Mouse (Mus musculus): Measurements from ENCODE around the gene Stx3. TPM values are rescaled to one million over a fixed set of nuclear protein-coding genes. Genes with fewer than 3 reads are reported as not detected.

The Stx3 gene
- polyA plus RNA-seq, 1 experiment: 58.1 TPM

DNA sequence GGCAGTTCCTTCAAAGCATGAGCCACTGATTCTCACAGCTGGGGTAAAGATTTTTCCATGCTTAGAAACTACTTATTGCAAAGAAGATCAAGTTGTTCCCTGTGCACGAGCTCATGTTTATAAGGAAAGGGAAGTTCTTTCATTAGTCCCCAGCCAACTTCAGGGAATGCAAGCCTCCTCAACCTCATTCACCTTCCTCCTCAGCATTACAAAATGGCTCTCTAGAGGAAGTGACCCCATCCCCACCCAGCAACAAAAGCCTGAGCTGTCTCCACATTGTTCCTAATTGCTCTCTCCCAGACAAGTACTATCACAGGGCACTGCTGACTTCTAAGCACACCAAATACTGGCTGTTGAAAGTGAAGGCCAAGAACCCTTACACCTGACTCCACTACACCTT lies 14.8 kb downstream of the Stx3 start:
- Histone ChIP-seq H3K27me3 (ENCODE audit: control insufficient read depth, insufficient read depth, low read length) (no peaks in the 10 kb centered on the region), H3K4me3 (replicated peaks; ENCODE audit: insufficient read depth, low read depth, low read length) (no peak overlapping the region), H3K27ac (ENCODE audit: insufficient read depth, low read length) (no peak overlapping the region), H3K4me1 (ENCODE audit: control insufficient read depth, insufficient read depth, low read length) (peaks cover 2% of the 10 kb centered on the region; the same call in 1 of the 2 replicates)
- no peak for TF ChIP-seq CTCF (IDR thresholded peaks at IDR 0.05; ENCODE audit: borderline replicate concordance, insufficient read depth, low read depth, low read length)
- no peak for TF ChIP-seq POLR2A (IDR thresholded peaks at IDR 0.05; ENCODE audit: borderline replicate concordance, insufficient read depth, low read length)
- no peak for DNase-seq
- 69% methylated on average over 1 of the region's 1 CpGs for WGBS

DNA sequence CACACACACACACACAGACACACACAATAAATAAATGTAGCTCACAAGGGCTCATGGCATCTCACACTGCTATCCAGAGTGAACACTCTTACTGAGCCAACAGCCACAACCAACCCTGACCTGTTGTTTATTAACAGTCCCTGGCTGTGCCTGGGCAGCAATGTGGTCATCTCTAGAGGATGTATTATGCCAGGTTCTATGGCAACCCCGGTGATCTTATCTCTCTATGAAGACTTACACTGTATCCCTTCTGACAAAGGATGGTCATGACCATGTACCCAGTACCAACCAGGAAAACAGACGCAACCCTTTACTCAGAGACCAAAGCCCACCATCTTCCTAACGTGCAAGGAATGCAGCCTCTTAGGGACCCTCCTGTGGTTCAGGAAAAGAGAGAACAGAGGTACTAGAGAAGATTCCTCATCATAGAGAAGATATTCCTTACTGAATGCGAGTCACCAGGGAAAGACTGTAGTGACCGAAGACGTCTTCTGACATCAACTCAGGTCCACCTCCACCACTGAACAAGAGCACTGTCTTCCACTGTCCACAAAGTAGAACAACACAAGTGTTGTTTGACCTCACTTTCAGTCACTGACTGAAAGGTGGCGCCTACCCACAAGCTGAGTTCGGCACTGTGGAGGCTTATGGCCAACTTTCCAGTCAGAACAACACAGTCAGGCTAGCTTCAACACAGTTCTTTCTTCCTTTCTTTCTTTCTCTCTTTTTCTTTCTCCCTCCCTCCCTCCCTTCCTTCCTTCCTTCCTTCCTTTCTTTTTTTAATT lies 18.5 kb downstream of the Stx3 start:
- Histone ChIP-seq H3K27me3 (ENCODE audit: control insufficient read depth, insufficient read depth, low read length) (no peaks in the 10 kb centered on the region), H3K27ac (ENCODE audit: insufficient read depth, low read length) (no peak overlapping the region), H3K4me3 (replicated peaks; ENCODE audit: insufficient read depth, low read depth, low read length) (no peak overlapping the region), H3K4me1 (ENCODE audit: control insufficient read depth, insufficient read depth, low read length) (peaks cover 2% of the 10 kb centered on the region; the same call in 1 of the 2 replicates)
- 64% methylated on average over 8 of the region's 8 CpGs for WGBS
- TF ChIP-seq CTCF (IDR thresholded peaks at IDR 0.05; ENCODE audit: borderline replicate concordance, insufficient read depth, low read depth, low read length) (peak; percentile 5; the same call in 1 of the 2 replicates), POLR2A (IDR thresholded peaks at IDR 0.05; ENCODE audit: borderline replicate concordance, insufficient read depth, low read length) (no peak)
- no peak for DNase-seq

DNA sequence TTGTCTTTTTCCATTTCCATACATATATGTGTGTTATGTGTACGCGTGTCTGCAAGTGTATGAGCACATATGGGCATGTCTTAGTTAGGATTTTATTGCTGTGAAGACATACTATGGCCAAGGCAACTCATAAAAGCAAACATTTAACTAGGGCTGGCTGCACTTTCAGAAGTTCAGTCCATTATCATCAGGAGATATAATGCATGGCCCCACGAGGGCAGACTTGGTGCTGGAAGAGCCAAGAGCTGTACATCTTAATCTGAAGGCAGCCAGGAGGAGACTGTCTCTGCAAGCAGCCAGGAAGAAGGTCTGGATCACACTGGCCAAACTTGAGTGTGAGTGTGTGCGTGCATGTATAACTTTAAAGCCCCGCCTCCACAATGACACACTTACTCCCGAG lies 24.8 kb downstream of the Stx3 start:
- 84% methylated on average over 6 of the region's 6 CpGs for WGBS
- no peaks in the 10 kb centered on the region for H3K27me3 ChIP-seq (ENCODE audit: control insufficient read depth, insufficient read depth, low read length)
- no peak overlapping the region for H3K27ac ChIP-seq (ENCODE audit: insufficient read depth, low read length)

DNA sequence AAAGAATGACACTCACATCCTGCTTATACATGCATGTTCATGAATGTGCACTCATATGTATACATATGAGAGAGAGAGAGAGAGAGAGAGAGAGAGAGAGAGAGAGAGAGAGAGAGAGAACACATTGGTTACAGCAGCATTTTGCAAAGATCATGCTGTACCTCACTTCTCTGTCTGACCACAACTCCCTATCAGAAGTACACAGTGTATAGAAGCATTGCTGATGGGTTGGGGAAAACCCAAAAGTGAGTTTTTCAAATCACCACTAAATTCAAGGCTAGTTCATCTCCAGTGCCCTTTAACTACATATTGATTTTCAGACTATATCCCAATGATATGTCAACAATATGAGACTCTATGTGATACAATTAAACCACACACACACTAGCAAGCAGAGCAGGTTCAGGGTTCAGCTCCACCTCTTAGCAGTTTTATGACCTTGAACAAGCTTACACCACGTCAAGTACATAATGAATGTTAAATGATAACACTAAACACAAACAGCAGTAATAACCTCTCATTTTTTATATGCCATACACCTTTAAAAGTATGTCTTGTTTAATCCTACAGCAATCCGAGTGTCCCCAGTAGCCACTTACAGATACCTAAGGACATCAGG lies 25.4 kb downstream of the Stx3 start:
- no peak overlapping the region for H3K27ac ChIP-seq (ENCODE audit: insufficient read depth, low read length)
- 86% methylated on average over 2 of the region's 2 CpGs for WGBS
- no peak overlapping the region for H3K4me3 ChIP-seq (replicated peaks; ENCODE audit: insufficient read depth, low read depth, low read length)
- H3K27me3 ChIP-seq (ENCODE audit: control insufficient read depth, insufficient read depth, low read length): no peaks in the 10 kb centered on the region
- no peaks in the 10 kb centered on the region for H3K4me1 ChIP-seq (ENCODE audit: control insufficient read depth, insufficient read depth, low read length)
- DNase-seq: no peak
- TF ChIP-seq CTCF (IDR thresholded peaks at IDR 0.05; ENCODE audit: borderline replicate concordance, insufficient read depth, low read depth, low read length) (no peak), POLR2A (IDR thresholded peaks at IDR 0.05; ENCODE audit: borderline replicate concordance, insufficient read depth, low read length) (no peak)

More for the DNA sequence above, 24.8 kb downstream of the Stx3 start:
- TF ChIP-seq CTCF (IDR thresholded peaks at IDR 0.05; ENCODE audit: borderline replicate concordance, insufficient read depth, low read depth, low read length) (no peak), POLR2A (IDR thresholded peaks at IDR 0.05; ENCODE audit: borderline replicate concordance, insufficient read depth, low read length) (no peak)
- Histone ChIP-seq H3K4me1 (ENCODE audit: control insufficient read depth, insufficient read depth, low read length) (no peaks in the 10 kb centered on the region), H3K4me3 (replicated peaks; ENCODE audit: insufficient read depth, low read depth, low read length) (no peak overlapping the region)
- DNase-seq: no peak

DNA sequence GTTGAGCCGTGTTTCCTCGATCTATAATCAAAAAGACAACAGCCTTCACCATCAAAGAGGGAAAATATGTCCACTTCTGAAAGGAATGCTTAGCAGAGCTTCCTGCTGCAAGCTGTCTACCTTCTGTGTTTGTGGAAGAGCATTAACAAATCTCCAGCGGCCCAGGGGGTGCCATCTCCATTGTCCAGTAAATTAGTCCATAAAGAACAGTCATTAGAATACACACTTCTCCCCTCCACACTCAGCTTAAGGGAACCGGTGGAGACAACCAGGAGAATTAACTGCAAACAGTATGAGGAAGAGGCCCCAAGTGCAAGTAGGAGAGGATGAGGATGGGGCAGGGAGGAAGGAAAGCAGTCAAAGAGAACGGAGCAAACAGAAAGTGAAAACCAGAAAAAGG lies 27.4 kb downstream of the Stx3 start:
- no peak overlapping the region for H3K27ac ChIP-seq (ENCODE audit: insufficient read depth, low read length)
- WGBS: 61% methylated on average over 5 of the region's 5 CpGs
- TF ChIP-seq CTCF (IDR thresholded peaks at IDR 0.05; ENCODE audit: borderline replicate concordance, insufficient read depth, low read depth, low read length): no peak
- no peak for TF ChIP-seq POLR2A (IDR thresholded peaks at IDR 0.05; ENCODE audit: borderline replicate concordance, insufficient read depth, low read length)
- DNase-seq: no peak
- no peaks in the 10 kb centered on the region for H3K27me3 ChIP-seq (ENCODE audit: control insufficient read depth, insufficient read depth, low read length)
- no peak overlapping the region for H3K4me3 ChIP-seq (replicated peaks; ENCODE audit: insufficient read depth, low read depth, low read length)
- H3K4me1 ChIP-seq (ENCODE audit: control insufficient read depth, insufficient read depth, low read length): no peaks in the 10 kb centered on the region

DNA sequence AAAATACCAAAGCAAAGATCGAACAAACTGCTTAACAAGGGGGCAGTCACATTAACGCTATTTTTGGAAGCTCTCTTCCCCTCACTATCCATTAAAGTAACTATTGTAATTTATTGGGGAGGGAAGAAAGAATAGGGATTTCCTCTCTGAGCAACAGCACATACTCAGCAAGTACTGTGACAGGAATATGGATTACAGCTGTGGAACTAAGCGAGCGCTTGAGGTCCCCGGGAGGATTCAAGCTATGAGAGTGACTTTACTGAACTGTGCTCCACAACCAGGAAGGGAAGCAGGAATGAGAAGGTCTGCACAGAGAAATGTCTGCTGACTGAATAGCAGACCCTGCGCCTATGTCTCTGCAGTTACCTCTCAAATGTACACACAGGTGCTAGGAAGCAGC lies 30.3 kb downstream of the Stx3 start:
- WGBS: 92% methylated on average over 6 of the region's 6 CpGs
- Histone ChIP-seq H3K4me1 (ENCODE audit: control insufficient read depth, insufficient read depth, low read length) (no peaks in the 10 kb centered on the region), H3K27me3 (ENCODE audit: control insufficient read depth, insufficient read depth, low read length) (no peaks in the 10 kb centered on the region)

DNA sequence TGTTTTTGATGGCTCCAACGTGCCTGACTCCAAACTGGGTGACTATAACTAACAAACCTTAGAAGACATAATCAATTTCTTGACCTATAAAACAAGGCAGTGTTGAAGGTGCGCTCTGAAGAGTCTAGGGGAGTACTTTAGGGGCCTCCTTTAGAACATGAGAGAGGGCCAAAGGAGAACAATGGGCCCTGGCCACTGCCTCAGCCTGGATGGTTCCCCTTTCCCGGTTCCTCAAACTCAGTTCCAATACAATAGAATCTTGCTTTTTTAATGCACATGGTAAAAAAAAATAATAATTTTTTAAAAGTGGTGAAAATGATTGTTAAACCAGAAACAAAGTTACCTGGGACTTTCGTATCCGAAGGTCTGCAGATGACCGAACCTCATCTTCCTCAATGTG lies 31.4 kb downstream of the Stx3 start:
- no peaks in the 10 kb centered on the region for H3K4me1 ChIP-seq (ENCODE audit: control insufficient read depth, insufficient read depth, low read length)
- no peak for DNase-seq
- no peaks in the 10 kb centered on the region for H3K27me3 ChIP-seq (ENCODE audit: control insufficient read depth, insufficient read depth, low read length)
- TF ChIP-seq CTCF (IDR thresholded peaks at IDR 0.05; ENCODE audit: borderline replicate concordance, insufficient read depth, low read depth, low read length): no peak
- TF ChIP-seq POLR2A (IDR thresholded peaks at IDR 0.05; ENCODE audit: borderline replicate concordance, insufficient read depth, low read length): no peak
- H3K4me3 ChIP-seq (replicated peaks; ENCODE audit: insufficient read depth, low read depth, low read length): no peak overlapping the region
- no peak overlapping the region for H3K27ac ChIP-seq (ENCODE audit: insufficient read depth, low read length)
- 89% methylated on average over 6 of the region's 6 CpGs for WGBS

More for the DNA sequence above, 30.3 kb downstream of the Stx3 start:
- TF ChIP-seq CTCF (IDR thresholded peaks at IDR 0.05; ENCODE audit: borderline replicate concordance, insufficient read depth, low read depth, low read length): no peak
- TF ChIP-seq POLR2A (IDR thresholded peaks at IDR 0.05; ENCODE audit: borderline replicate concordance, insufficient read depth, low read length): no peak
- no peak for DNase-seq
- Histone ChIP-seq H3K27ac (ENCODE audit: insufficient read depth, low read length) (no peak overlapping the region), H3K4me3 (replicated peaks; ENCODE audit: insufficient read depth, low read depth, low read length) (no peak overlapping the region)
